Mouse (Mus musculus) hindbrain, postnatal 0 days (tissue): Measurements from ENCODE around the gene Slc5a5. TPM values are rescaled to one million over a fixed set of nuclear protein-coding genes. Genes with fewer than 3 reads are reported as not detected.
A peak's percentile ranks its signal among the peaks of the same experiment; 100 is the strongest.

Experiments
- ATAC-seq: fragments of 200-750 bp; cut with Nextera tagmentation; 2 replicates; pipeline ENCODE4 v1.8.0; 2017; ENCODE audit warnings: mild to moderate bottlenecking, moderate TSS enrichment, moderate library complexity
- DNase-seq: peaks from one replicate; pipeline ENCODE4 v3.0.0-alpha.2; 2015; ENCODE audit warnings: low spot score
- H3K27ac ChIP-seq: fragments of 300-500 bp; sonication (generic); 2 replicates; pipeline ENCODE4 v1.5.1; 2014; ENCODE audit warnings: mild to moderate bottlenecking
- H3K27me3 ChIP-seq: fragments of 300-500 bp; sonication (generic); 2 replicates; pipeline ENCODE4 v1.6.1; 2014; ENCODE audit warnings: low read length, mixed read lengths; ENCODE audit not compliant: insufficient read depth
- H3K36me3 ChIP-seq: fragments of 300-500 bp; sonication (generic); 2 replicates; pipeline ENCODE4 v1.6.1; 2014; ENCODE audit warnings: low read length, mixed read lengths; ENCODE audit not compliant: insufficient read depth
- H3K4me1 ChIP-seq: fragments of 300-500 bp; sonication (generic); 2 replicates; pipeline ENCODE4 v1.6.1; 2014; ENCODE audit warnings: antibody characterized with exemption, low read length, mixed read lengths; ENCODE audit not compliant: insufficient read depth
- H3K4me2 ChIP-seq: fragments of 300-500 bp; sonication (generic); 2 replicates; pipeline ENCODE4 v1.6.1; 2014; ENCODE audit warnings: low read depth, mild to moderate bottlenecking, low read length, moderate library complexity, mixed read lengths
- H3K4me3 ChIP-seq: fragments of 300-500 bp; sonication (generic); 2 replicates; pipeline ENCODE4 v1.5.1; 2014; ENCODE audit warnings: low read length
- H3K9ac ChIP-seq: fragments of 300-500 bp; sonication (generic); replicated peaks from 2 replicates; pipeline ENCODE4 v1.6.1; 2014; ENCODE audit warnings: mild to moderate bottlenecking, low read length, moderate library complexity, mixed read lengths
- H3K9me3 ChIP-seq: fragments of 300-500 bp; sonication (generic); 2 replicates; pipeline ENCODE4 v1.6.1; 2016; ENCODE audit warnings: low read length, mixed read lengths
- CTCF ChIP-seq: IDR thresholded peaks from 2 replicates; pipeline ENCODE4 v1.5.1; 2016; ENCODE audit warnings: antibody characterized with exemption, control low read depth, low read depth
- WGBS: fragments of 180-500 bp; shearing (Covaris S2); extraction: QIAGEN DNeasy Blood & Tissue Kit; methylation state at CpG from one replicate; pipeline ENCODE4 v1.1.7; 2014; 5-methylcytosine and 5-hydroxymethylcytosine counted together
- polyA plus RNA-seq: library from polyadenylated mRNA; unstranded; fragments of >200 nt; fragmentation: Nextera tagmentation; extraction: Ambion mirVana; gene quantifications from 2 replicates; pipeline ENCODE4 v1.2.1, GENCODE M21; 2015
- total RNA-seq: library from RNA; depleted of rRNA; stranded (reverse); fragments of >200 nt; gene quantifications from 2 replicates; pipeline ENCODE4 v1.2.3, GENCODE M21; 2014

Slc5a5 gene
- total and polyA plus RNA-seq, 2 experiments from 2014 or later, result 2.5 to 4.3 TPM

GRCm38 (mm10) chr8:70856541-70857197 lies 35.9 kb downstream of the Slc5a5 start:
- peak overlapping the region; percentile 50 for H3K9ac ChIP-seq
- 6% methylated on average over 33 of the region's 33 CpGs for WGBS
- peaks cover 12% of the 10 kb centered on the region; the same call in 1 of the 2 replicates for H3K4me1 ChIP-seq
- DNase-seq (peak; percentile 76), ATAC-seq (peak; percentile 81)
- no peaks in the 10 kb centered on the region for H3K27me3 ChIP-seq
- TF ChIP-seq CTCF, result no peak
- no peaks in the 10 kb centered on the region for H3K9me3 ChIP-seq
- no peaks in the 10 kb centered on the region for H3K36me3 ChIP-seq
- H3K27ac ChIP-seq, result no peak overlapping the region
- peak overlapping the region; percentile 50 for H3K4me3 ChIP-seq
- peak overlapping the region; percentile 86 for H3K4me2 ChIP-seq

DNA sequence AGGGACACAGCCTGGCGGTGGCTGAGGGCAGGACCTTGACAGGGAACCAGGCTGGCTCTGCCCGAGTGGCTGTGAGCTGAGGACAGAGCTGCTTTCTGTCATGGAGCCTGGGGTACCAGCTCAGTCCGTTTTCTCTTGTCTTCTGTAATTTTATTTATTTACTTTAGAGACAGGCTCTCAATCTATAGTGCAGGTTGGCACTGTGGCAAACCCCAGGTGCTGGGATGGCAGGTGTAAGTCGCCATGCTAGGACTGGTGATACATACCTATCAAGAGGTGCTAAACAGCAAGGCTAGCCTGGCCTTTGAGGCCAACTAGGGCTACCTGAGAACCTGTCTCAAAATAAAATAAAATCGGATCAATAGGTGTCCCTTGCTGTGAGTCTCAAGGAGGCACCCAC lies 36.5 kb downstream of the Slc5a5 start:
- H3K36me3 ChIP-seq, result no peaks in the 10 kb centered on the region
- no peak for DNase-seq
- H3K4me3 ChIP-seq, result peak overlapping the region; percentile 50
- no peak for ATAC-seq
- no peak for TF ChIP-seq CTCF
- H3K9me3 ChIP-seq, result no peaks in the 10 kb centered on the region
- peaks cover 12% of the 10 kb centered on the region; the same call in 1 of the 2 replicates for H3K4me1 ChIP-seq
- WGBS, result 56% methylated on average over 5 of the region's 5 CpGs
- H3K9ac ChIP-seq, result peak overlapping the region; percentile 50; the same call in 1 of the 2 replicates
- H3K4me2 ChIP-seq, result no peak overlapping the region
- H3K27ac ChIP-seq, result no peak overlapping the region
- no peaks in the 10 kb centered on the region for H3K27me3 ChIP-seq

DNA sequence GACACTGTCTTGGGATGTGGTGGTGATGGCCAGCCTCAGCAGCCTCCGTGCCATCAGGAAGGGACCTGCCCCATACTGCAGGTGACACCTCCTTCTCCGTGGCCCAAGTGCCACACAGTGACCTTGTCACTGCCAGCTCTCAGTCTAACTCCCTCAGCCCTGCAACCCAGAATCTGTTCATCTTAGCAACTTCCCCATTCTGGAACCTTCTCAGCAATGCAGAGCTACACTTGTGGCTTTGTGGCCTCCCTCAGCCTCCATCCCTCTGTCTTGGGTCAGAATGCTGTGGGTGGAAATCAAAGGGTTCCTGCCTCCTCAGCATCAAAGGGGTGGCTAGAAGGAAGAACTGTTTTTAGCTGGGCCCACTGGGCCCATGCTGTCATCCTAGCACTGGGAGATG lies 38.7 kb downstream of the Slc5a5 start:
- Histone ChIP-seq H3K4me2 (no peak overlapping the region), H3K36me3 (no peaks in the 10 kb centered on the region), H3K4me1 (peaks cover 12% of the 10 kb centered on the region; the same call in 1 of the 2 replicates), H3K27me3 (no peaks in the 10 kb centered on the region), H3K4me3 (no peak overlapping the region), H3K9me3 (no peaks in the 10 kb centered on the region), H3K9ac (no peak overlapping the region), H3K27ac (no peak overlapping the region)
- 80% methylated on average over 2 of the region's 2 CpGs for WGBS
- ATAC-seq, result no peak
- DNase-seq, result no peak
- TF ChIP-seq CTCF, result no peak

DNA sequence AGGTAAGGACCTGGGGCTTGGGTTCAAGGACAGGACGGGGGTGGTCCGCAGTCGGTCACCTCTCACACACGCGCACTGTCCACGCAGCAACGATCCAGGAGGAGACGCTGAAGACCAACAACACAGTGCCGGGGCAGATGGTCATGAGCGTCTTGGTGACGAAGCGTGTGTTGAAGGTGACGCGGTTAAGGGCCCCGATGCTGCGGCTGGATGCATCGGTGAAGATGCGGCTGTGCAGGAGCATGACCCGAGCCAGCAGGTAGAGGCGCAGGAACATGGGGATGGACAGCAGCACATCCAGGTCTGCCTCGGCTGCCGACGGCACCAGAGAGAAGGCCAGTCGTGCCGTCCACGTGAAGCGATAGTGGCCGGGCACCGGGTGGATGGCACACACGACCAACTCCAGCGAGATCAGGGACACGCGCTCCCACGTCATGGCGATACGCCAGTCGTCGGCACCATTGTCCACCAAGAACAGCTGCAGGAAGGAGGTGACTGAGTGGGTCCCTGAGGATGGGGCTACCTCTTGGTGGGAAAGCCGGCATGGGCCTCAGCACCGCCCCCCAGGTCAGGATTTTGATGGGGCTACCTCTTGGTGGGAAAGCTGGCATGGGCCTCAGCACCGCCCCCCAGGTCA lies 39.8 kb downstream of the Slc5a5 start:
- Histone ChIP-seq H3K27ac (no peak overlapping the region), H3K4me2 (no peak overlapping the region), H3K27me3 (no peaks in the 10 kb centered on the region), H3K36me3 (no peaks in the 10 kb centered on the region), H3K9ac (no peak overlapping the region), H3K9me3 (no peaks in the 10 kb centered on the region), H3K4me3 (no peak overlapping the region), H3K4me1 (peaks cover 12% of the 10 kb centered on the region; the same call in 1 of the 2 replicates)
- 92% methylated on average over 41 of the region's 41 CpGs for WGBS
- no peak for TF ChIP-seq CTCF
- ATAC-seq, result no peak
- DNase-seq, result no peak

DNA sequence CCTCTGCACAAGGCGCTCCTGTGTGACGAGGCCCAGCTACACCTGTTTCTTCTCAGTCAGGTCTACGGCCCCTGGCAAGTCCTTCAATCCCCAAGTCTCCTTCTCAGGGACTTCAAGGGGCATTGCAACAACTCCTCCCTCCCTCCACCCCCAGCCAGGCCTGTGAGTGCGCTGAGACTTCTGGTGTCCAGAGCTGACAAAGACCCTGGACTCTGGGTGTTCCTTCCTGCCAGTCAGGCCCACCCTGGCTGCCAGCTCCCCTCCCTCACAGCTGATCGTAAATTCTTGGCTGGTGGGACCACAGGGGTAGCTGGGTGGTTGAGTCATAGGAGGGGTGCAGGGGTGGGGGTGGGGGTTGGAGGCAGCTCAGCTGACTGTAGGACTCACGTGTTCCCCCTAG lies 40.7 kb downstream of the Slc5a5 start:
- Histone ChIP-seq H3K36me3 (no peaks in the 10 kb centered on the region), H3K27me3 (no peaks in the 10 kb centered on the region), H3K4me1 (peaks cover 8% of the 10 kb centered on the region; the same call in 1 of the 2 replicates), H3K9ac (no peak overlapping the region), H3K9me3 (no peaks in the 10 kb centered on the region), H3K27ac (no peak overlapping the region), H3K4me2 (no peak overlapping the region), H3K4me3 (no peak overlapping the region)
- 63% methylated on average over 6 of the region's 6 CpGs for WGBS
- TF ChIP-seq CTCF, result no peak
- DNase-seq (no peak), ATAC-seq (no peak; the same call in 1 of the 2 replicates)

GRCm38 (mm10) chr8:70850947-70851346 lies 41.6 kb downstream of the Slc5a5 start:
- H3K4me3 ChIP-seq, result no peak overlapping the region
- no peaks in the 10 kb centered on the region for H3K4me1 ChIP-seq
- no peaks in the 10 kb centered on the region for H3K9me3 ChIP-seq
- no peak overlapping the region for H3K9ac ChIP-seq
- H3K27me3 ChIP-seq, result no peaks in the 10 kb centered on the region
- no peak overlapping the region for H3K27ac ChIP-seq
- H3K36me3 ChIP-seq, result no peaks in the 10 kb centered on the region
- TF ChIP-seq CTCF, result no peak
- ATAC-seq (no peak), DNase-seq (no peak)
- H3K4me2 ChIP-seq, result no peak overlapping the region
- WGBS, result 91% methylated on average over 4 of the region's 4 CpGs

DNA sequence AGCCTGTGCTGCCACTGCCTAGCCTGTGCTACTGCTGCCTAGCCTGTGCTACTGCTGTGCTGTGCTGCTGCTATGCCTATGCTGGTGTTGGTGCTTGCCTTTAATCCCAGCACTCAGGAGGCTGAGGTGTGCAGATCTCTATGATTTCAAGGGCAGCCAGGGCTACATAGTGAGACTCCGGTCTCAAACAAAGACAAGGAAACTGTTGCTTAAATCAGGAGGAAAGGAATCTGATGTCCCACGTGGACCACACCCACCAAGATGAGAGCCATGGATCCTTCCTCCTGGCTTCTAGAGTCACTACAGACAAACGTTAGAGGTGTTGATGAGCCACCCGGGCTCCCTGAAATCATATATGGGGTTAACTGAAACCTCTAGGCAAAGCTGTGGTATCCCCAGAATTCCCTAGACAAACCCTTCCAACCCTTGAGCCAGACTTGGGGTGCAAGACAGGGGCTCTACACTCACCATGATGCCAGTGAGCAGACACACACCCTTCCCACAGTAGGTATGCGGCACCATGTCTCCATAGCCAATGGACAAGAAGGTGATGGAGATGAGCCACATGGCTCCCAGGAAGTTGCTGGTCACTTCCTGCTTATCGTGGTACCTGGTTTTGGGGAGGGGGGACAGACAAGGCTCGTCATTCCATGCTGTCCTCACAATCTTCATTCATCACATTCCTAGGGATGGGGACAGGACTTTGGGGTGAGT lies 42.3 kb downstream of the Slc5a5 start:
- Histone ChIP-seq H3K4me3 (no peak overlapping the region), H3K27ac (no peak overlapping the region), H3K36me3 (no peaks in the 10 kb centered on the region), H3K9me3 (no peaks in the 10 kb centered on the region), H3K27me3 (no peaks in the 10 kb centered on the region), H3K9ac (no peak overlapping the region), H3K4me1 (no peaks in the 10 kb centered on the region), H3K4me2 (no peak overlapping the region)
- no peak for DNase-seq
- 76% methylated on average over 7 of the region's 7 CpGs for WGBS
- TF ChIP-seq CTCF, result no peak
- ATAC-seq, result no peak
